Mouse (Mus musculus) left cerebral cortex, postnatal 4 days (tissue): ENCODE measurements at regions not wholly inside any gene's neighbourhood (a gene's known extent, or its start where the extent isn't known, plus 50 kb on each side); places are given as distances from the start of the nearest gene placed in this dataset.
A peak's percentile ranks its signal among the peaks of the same experiment; 100 is the strongest.

ENCODE experiments used
- DNase-seq: peaks from one replicate; pipeline ENCODE4 v3.0.0-alpha.2; 2022
- intact Hi-C: fragments of 180-260 bp; cut with DNase I; formaldehyde crosslinking; loops from one replicate; pipeline ENCODE4 v1.15.1; 2025

- no peak for DNase-seq
- intact Hi-C loops, result no loop called here
Observed at GRCm38 (mm10) chr19:60408436-60408835, 59.7 kb downstream of the Prlhr start.

GRCm38 (mm10) chr19:60399425-60399824 is 68.7 kb downstream of the Prlhr start:
- intact Hi-C loops, result no loop called here
- DNase-seq, result no peak

DNA sequence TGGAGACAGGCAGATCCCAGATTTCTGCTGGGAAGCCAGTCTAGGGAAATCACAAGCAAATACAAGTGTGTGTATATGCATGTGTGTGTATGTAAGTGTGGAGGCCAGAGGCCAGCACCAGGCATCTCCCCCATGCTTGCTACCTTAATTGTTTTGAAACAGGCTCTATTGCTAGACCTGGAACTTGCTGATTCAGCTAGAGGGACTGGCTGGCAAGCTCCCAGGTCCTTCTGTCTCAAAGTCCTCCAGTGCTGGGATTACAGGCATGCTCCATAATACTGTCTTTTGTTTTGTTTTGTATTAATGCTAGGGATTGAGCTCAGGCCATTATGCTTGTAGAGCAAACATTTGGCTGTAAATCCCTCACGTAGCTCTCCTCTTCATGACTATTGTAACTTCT is 70.4 kb downstream of the Prlhr start:
- DNase-seq, result no peak
- intact Hi-C loops, result no loop called here

DNA sequence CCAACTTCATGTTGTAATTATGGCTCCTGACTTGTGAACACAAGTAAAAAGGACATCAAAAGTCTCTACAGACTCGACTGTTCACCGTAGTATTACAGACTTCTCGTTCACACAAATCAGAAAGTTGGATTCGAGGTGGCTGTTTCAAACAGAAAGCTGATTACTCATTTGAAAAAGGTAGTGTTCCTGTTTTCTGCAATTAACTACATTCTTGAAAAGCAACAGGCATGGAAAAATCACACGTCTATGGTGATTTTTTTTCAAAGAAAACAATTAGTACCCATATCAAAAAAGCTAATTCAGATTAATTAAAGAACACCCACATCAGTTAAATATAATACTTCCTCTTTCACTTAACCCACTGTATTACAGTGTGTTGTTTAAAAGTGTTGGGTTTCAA is 71.5 kb downstream of the Prlhr start:
- intact Hi-C loops, result no loop called here
- DNase-seq, result no peak

DNA sequence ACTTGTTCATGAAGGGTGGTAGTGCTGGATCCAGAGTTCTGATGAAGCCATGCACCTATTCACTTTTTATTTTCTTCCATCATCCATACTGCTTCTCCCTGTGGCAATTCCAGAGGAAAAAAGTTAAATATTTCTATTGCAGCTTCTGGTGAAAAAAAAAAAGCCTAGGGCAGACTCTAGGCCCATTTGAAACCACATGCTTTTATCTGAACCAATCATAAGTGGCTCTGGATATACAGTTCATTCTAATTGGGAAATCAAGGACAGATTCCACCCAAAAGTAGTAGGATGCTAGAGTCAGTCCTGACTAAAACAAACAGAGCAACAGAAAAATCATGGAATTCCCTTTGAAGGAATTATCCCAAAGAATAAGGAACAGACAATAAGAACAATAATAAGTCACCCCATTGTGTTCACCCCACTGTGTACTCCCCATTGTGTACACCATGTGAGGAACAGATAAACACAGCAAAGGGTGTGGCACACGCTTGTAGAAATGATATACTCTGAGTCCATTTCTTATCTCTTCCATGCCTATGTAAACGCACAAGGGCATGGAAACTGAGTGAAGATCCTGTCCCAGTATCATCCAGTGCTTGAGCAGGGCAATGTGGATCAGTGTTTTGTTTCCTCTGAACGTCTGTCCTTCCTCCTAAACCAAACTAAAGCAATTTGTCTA is 81.4 kb downstream of the Prlhr start:
- DNase-seq, result no peak
- intact Hi-C loops, result no loop called here

GRCm38 (mm10) chr19:60384721-60385120 is 83.4 kb downstream of the Prlhr start:
- DNase-seq, result no peak
- intact Hi-C loops, result no loop called here

DNA sequence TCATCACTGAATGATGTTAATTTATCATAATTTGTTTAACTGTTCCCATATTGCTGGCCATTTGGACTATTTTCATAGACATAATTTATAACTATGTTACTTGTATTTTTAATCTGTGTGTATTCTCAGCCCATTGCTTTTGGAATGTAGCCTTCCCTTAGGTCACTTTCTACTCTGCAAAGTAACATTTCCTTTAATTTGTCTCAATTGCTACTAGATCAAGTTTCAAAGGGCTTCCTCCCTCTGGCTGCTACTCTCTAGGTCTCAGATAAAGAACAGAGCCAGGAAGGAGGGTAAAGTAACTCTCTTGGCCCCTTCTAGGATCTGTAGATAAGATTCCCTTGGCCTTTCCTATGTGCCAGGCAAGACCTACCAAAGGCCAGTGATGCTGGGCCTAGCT is 85.4 kb downstream of the Prlhr start:
- no peak for DNase-seq
- intact Hi-C loops, result no loop called here

DNA sequence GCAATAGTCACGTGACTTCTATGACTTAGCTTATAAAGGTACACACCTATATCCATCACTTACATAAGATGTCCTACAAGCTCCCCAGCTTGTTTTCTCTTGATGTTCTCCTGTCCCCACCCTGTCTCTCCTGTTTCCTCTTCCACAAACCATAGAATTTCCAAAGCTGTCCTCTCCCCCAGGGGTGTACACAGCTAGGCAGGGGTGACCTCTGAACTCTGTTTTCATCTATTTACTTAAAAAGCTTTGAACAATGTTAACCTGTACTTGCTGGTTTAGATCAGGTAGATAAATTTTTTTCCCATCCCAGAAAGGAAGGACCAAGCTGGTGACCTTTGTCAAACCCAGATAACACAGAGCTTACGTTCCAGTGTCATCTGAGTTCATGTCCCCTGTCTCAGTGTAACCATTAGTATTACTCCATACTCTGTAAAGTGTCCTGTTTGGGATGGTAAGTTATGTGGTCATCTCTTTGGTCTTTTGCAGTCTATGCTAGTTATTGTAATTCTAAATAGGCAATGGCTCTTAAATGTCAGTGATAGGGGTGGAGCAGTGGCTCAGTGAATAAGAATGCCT is 89.0 kb downstream of the Prlhr start:
- DNase-seq, result no peak
- intact Hi-C loops, result no loop called here

GRCm38 (mm10) chr19:60363988-60364599 is 104.0 kb downstream of the Prlhr start:
- DNase-seq, result no peak
- intact Hi-C loops, result no loop called here

GRCm38 (mm10) chr19:60344911-60345310 is 118.4 kb upstream of the Fam204a start:
- no peak for DNase-seq
- intact Hi-C loops, result no loop called here

- DNase-seq, result peak; percentile 53
- intact Hi-C loops, result no loop called here
Observed at GRCm38 (mm10) chr19:60341485-60341884, 115.0 kb upstream of the Fam204a start.

DNA sequence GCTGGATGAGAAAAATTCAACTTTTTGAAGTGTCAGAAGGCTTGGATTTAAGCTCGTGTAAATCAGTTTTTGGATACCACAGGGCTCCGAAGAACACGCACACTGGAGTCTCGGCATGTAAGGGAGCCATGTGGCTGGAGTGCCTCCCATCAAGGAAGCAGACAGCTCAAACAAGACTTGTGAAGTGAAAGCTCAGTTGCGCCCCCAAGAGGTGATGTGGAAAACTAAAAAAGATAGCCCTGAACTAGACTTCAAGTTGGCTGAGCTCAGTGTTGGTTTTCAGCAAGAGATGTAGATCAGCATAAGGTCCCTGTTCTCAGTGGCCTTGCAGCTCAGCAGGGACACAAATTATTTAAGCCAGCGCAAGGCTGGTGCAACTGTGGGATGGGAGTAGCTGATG is 113.7 kb upstream of the Fam204a start:
- intact Hi-C loops, result no loop called here

GRCm38 (mm10) chr19:60334521-60334920 is 108.0 kb upstream of the Fam204a start:
- no peak for DNase-seq
- intact Hi-C loops, result no loop called here

More for the DNA sequence above, 113.7 kb upstream of the Fam204a start:
- DNase-seq, result no peak

DNA sequence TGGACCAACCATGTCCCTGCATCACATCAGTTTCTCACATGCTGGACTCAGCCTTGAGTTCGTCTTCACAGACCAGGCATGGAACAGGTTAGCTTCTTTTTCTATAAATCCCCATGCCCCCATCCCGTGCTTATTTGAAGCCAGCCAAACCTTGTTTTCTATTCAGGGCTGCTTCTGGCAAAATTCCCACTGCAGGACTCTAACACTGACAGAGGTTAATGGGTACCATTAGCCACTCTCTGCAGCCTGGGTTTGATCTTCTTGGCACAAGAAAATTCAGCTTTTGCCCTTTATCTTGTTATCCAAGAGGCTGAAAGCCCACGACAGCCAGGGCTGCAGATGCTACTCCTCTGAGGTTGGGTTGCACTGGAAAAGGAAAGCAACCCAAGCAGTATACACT is 101.8 kb upstream of the Fam204a start:
- no peak for DNase-seq
- intact Hi-C loops, result loop anchor here (10.0 kb wide), 2 partner anchors 873 to 903 kb away; partner anchors contain the start of gene Emx2

DNA sequence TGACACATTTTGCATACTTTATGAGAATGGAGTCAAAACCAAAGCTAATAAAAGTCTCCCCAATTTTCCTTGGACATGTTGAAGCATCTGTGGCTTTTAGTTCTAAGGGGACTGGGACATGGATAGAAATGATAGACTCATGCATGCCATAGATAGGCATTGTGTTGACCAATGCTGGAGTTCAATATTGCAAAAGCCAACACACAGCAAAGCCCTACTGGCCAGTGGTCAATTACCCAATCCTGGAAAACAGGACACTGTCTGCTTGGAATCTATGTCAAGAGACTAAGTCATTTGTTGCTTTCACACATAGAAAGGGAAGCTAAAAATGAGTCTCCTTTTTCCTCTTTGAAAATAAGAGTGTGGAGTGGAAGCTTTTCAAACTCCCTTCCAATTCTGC is 99.1 kb upstream of the Fam204a start:
- DNase-seq, result no peak
- intact Hi-C loops, result loop anchor here (10.0 kb wide), 2 partner anchors 871 to 901 kb away; partner anchors contain the start of gene Emx2

DNA sequence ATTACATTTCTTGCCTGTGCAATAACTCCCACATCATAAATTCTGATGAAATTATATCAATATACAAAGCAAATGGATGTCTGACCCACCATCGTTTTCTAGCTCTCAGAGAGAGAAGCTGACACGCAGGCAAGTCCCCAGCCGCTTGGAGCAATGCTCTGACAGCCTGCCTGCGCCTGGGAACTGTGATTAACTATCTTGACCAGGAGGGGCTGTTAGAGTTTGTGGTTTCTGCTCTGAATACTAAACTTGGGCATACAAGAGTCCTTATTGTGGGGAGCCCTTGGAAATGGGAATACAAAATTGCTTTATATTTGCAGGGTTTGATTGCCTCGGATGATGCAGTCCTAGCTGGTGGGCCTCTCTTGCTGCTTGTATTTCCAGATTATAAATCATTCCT is 98.6 kb upstream of the Fam204a start:
- intact Hi-C loops, result loop anchor here (10.0 kb wide), 2 partner anchors 870 to 900 kb away; partner anchors contain the start of gene Emx2
- DNase-seq, result no peak

- intact Hi-C loops, result no loop called here
Observed at GRCm38 (mm10) chr19:60310591-60310990, 84.1 kb upstream of the Fam204a start.

DNA sequence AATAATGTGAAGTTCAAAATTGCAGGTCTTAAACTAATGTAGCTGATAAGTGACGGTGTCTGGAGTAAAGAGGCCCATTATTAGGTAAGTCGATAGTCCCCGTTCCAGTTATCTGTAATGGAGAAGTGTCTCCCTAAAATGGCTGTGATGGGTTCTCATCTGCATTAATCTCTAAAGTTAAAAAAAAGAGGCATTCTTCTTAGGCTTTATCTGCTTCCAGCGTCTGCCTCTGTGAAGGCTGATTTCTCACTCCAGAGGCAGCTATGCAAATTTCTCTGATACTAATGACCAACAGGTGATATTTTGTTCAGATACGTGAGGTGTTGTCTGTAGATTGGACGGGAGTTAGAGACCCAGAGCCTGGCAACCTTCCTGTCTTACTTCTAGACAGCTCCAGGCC is 75.9 kb upstream of the Fam204a start:
- intact Hi-C loops, result loop anchor here (10.0 kb wide), 1 partner anchor 148 kb away; no protein-coding TSS in a partner anchor
- no peak for DNase-seq

More at GRCm38 (mm10) chr19:60310591-60310990, 84.1 kb upstream of the Fam204a start:
- DNase-seq, result peak; percentile 73

- DNase-seq, result no peak
- intact Hi-C loops, result loop anchor here (10.0 kb wide), 1 partner anchor 146 kb away; no protein-coding TSS in a partner anchor
Observed at GRCm38 (mm10) chr19:60300891-60301290, 74.4 kb upstream of the Fam204a start.

DNA sequence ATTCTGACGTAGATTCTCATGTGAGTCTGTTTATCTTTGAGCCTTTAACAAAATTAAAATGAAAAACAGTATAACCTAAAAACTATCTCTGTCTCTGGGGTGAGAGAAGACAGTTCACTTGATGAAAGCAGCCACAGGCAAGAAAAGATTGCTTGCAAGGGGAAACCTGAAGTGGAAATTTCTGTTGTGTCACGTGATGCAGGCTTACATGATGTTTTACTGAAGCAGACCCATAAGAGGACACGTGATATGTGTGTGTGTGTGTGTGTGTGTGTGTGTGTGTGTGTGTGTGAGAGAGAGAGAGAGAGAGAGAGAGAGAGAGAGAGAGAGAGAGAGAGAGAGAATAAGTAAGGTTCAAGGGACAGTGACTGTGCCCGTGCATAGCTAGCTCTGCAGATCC is 63.7 kb upstream of the Fam204a start:
- intact Hi-C loops, result no loop called here
- DNase-seq, result no peak

DNA sequence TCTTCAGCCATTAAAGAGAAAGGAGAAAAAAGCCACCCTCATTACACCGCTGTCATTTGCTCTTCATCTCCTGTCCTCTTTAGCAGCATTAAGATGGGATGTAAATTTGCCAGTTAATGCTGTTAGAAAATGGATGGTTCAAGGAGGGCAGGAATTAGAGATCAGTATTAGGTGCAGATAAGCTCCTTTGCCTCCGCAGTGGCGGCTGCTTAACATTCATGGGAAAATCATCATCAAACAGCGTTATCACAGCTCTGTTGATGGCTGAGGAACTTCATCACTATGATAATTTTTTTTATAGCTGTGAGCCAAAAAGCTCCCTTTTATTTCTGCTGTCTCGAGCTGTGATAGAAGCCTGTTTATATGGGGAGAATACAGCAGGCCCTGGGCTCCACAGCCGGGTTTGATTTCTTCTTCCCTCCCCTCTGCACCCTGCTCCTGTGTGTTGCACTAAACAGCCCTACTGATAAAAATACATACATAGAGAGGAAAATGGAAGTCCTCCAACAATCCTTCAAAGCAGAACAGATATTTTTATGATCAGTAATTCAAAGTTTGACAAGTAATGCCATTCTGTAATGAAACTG is 60.4 kb upstream of the Fam204a start:
- intact Hi-C loops, result no loop called here
- DNase-seq, result no peak

DNA sequence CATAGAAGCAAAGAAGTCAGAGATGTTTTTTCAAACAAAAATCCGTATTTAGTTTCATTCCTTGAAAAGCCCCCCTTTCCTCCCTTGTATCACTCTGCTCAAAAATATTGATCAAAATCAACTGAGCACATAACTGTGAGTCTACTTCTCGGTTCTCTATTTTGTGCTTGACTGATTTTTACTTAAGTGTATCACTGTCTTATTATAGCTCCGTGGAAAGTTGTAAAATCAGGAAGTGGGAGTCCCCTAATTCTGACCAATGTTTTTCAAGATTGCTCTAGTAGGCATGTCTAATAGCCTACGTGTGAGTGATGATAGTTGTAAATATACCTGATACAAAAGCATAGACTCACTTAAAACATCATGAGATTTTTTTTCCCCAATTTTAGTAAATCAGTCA is 58.4 kb upstream of the Fam204a start:
- intact Hi-C loops, result no loop called here
- DNase-seq, result no peak
